Mouse (Mus musculus) frontal cortex, postnatal 36 days (tissue): ENCODE data around the gene Nedd4.

Source experiments
- DNase-seq, 2 experiments: peaks; one replicate each; pipeline ENCODE4 v3.0.0; 2022; ENCODE audit warnings: low spot score in 2 of 2

Gene Nedd4

GRCm38 (mm10) chr9:72678771-72679170, 16.6 kb downstream of the Nedd4 start:
- no peak for DNase-seq

- DNase-seq = no peak
These were observed 19.6 kb downstream of the Nedd4 start for GRCm38 (mm10) chr9:72681652-72682228.

- no peak for DNase-seq
These were observed 21.1 kb downstream of the Nedd4 start for GRCm38 (mm10) chr9:72683268-72683667.

GRCm38 (mm10) chr9:72685231-72685630, 23.1 kb downstream of the Nedd4 start:
- DNase-seq = no peak

GRCm38 (mm10) chr9:72686506-72686905, 24.4 kb downstream of the Nedd4 start:
- DNase-seq = no peak

- DNase-seq = no peak
These were observed 27.4 kb downstream of the Nedd4 start for GRCm38 (mm10) chr9:72689522-72689921.

GRCm38 (mm10) chr9:72690811-72691210, 28.7 kb downstream of the Nedd4 start:
- DNase-seq = no peak

- DNase-seq = no peak
These were observed 29.8 kb downstream of the Nedd4 start for GRCm38 (mm10) chr9:72691942-72692341.

GRCm38 (mm10) chr9:72693081-72693696, 31.0 kb downstream of the Nedd4 start:
- DNase-seq = peak; percentile 44 to 55

- DNase-seq = no peak
These were observed 31.7 kb downstream of the Nedd4 start for GRCm38 (mm10) chr9:72693861-72694260.

- DNase-seq = no peak
These were observed 34.4 kb downstream of the Nedd4 start for GRCm38 (mm10) chr9:72696508-72696907.

GRCm38 (mm10) chr9:72697779-72698178, 35.6 kb downstream of the Nedd4 start:
- no peak for DNase-seq

GRCm38 (mm10) chr9:72699702-72700101, 37.6 kb downstream of the Nedd4 start:
- DNase-seq = no peak

- DNase-seq = no peak
These were observed 39.3 kb downstream of the Nedd4 start for GRCm38 (mm10) chr9:72701441-72701840.

GRCm38 (mm10) chr9:72702075-72702474, 39.9 kb downstream of the Nedd4 start:
- no peak for DNase-seq

- no peak for DNase-seq
These were observed 41.0 kb downstream of the Nedd4 start for GRCm38 (mm10) chr9:72703142-72703541.

GRCm38 (mm10) chr9:72703754-72704153, 41.6 kb downstream of the Nedd4 start:
- no peak for DNase-seq

- no peak for DNase-seq
These were observed 43.1 kb downstream of the Nedd4 start for GRCm38 (mm10) chr9:72705270-72705669.

GRCm38 (mm10) chr9:72707999-72708398, 45.9 kb downstream of the Nedd4 start:
- no peak for DNase-seq

GRCm38 (mm10) chr9:72708690-72709089, 46.5 kb downstream of the Nedd4 start:
- no peak for DNase-seq

- DNase-seq = no peak
These were observed 47.9 kb downstream of the Nedd4 start for GRCm38 (mm10) chr9:72710060-72710459.

GRCm38 (mm10) chr9:72714945-72715344, 52.8 kb downstream of the Nedd4 start:
- no peak for DNase-seq

GRCm38 (mm10) chr9:72716200-72716599, 54.1 kb downstream of the Nedd4 start:
- DNase-seq = no peak

- DNase-seq = no peak
These were observed 57.0 kb downstream of the Nedd4 start for GRCm38 (mm10) chr9:72719143-72719542.
